Mouse (Mus musculus): Measurements from ENCODE around the gene Podn. TPM values are rescaled to one million over a fixed set of nuclear protein-coding genes. Genes with fewer than 3 reads are reported as not detected.

Gene Podn
- polyA plus RNA-seq, 1 experiment: 29.8 TPM

DNA sequence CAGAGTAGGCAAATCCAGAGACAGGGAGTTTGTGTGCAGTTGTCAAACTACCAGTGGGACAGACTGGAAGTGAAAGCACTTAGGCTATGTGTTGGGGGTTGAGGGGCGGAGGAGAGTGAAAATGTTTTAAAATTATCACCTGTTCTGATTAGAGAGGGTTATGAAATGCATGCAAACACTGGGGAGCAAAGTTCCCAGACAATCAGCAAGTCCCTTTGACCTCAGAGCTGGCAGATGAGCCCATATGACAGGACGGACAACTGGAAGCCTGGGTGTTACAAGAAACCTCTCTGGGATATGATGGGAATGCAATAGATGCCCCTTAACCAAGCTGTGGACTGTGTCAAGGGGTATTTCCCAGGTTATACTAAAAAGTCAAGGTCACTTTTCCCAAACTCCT, 28.2 kb downstream of the Podn start:
- 63% methylated on average over 2 of the region's 2 CpGs for WGBS
- H3K4me1 ChIP-seq (ENCODE audit: control insufficient read depth, insufficient read depth, low read length): peaks cover 32% of the 10 kb centered on the region; the same call in 1 of the 2 replicates
- no peak overlapping the region for H3K4me3 ChIP-seq (ENCODE audit: insufficient read depth, low read depth, low read length)
- TF ChIP-seq POLR2A (IDR thresholded peaks at IDR 0.05; ENCODE audit: low read depth, low read length): no peak
- no peak for TF ChIP-seq CTCF (conservative IDR thresholded peaks at IDR 0.05; ENCODE audit: insufficient read depth, insufficient read length, low read depth, low read length)
- peaks cover 13% of the 10 kb centered on the region for H3K36me3 ChIP-seq (ENCODE audit: control insufficient read depth, insufficient read depth, low read length)
- peak overlapping the region; percentile 71 for H3K27ac ChIP-seq (ENCODE audit: insufficient read depth, low read depth, low read length)
- no peaks in the 10 kb centered on the region for H3K27me3 ChIP-seq (replicated peaks; ENCODE audit: control insufficient read depth, insufficient read depth, low read length)
- peak; percentile 76 for DNase-seq

DNA sequence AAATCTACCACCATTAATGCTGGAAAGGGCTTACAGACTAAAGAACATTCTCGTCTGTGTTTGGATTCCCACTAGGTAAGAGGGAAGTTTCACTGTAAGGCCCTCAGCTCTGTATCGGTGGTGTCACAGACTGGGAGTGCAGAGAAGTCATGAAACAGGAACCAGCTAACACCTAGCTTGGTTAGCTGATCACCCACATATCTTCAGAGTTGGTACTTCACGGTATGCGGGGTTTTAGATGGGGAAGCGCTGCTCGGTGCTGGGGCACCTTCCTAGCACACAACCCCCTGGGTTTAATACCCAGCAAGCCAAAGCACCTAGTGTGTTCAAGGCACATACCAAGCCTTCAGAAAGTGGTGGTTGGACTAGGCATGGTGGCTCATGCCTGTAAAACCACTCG, 29.0 kb downstream of the Podn start:
- WGBS: 59% methylated on average over 7 of the region's 7 CpGs
- TF ChIP-seq POLR2A (IDR thresholded peaks at IDR 0.05; ENCODE audit: low read depth, low read length) (no peak), CTCF (conservative IDR thresholded peaks at IDR 0.05; ENCODE audit: insufficient read depth, insufficient read length, low read depth, low read length) (no peak)
- H3K4me1 ChIP-seq (ENCODE audit: control insufficient read depth, insufficient read depth, low read length): peaks cover 32% of the 10 kb centered on the region; the same call in 1 of the 2 replicates
- DNase-seq: no peak
- peak overlapping the region; percentile 71 for H3K27ac ChIP-seq (ENCODE audit: insufficient read depth, low read depth, low read length)
- peaks cover 14% of the 10 kb centered on the region for H3K36me3 ChIP-seq (ENCODE audit: control insufficient read depth, insufficient read depth, low read length)
- H3K4me3 ChIP-seq (ENCODE audit: insufficient read depth, low read depth, low read length): no peak overlapping the region
- H3K27me3 ChIP-seq (replicated peaks; ENCODE audit: control insufficient read depth, insufficient read depth, low read length): no peaks in the 10 kb centered on the region

DNA sequence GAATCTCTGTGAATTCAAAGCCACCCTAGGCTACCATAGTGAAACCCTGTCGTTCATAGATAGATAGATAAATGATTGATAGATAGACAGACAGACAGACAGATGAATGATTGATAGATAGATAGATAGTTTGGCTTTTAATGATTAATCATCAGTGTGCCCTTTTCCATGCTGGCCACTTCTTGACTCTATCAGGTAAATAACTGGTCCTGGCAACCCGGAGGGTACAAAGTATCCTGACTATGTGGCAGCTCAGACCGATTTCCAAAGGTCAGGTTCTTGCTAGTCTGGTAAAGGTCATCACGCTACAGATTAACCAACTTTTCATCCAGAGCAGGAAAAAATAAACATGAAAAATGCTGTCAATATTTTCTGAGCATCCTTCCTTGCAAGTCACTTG, 29.7 kb downstream of the Podn start:
- Histone ChIP-seq H3K27me3 (replicated peaks; ENCODE audit: control insufficient read depth, insufficient read depth, low read length) (no peaks in the 10 kb centered on the region), H3K27ac (ENCODE audit: insufficient read depth, low read depth, low read length) (peak overlapping the region; percentile 90; the same call in 1 of the 2 replicates), H3K4me1 (ENCODE audit: control insufficient read depth, insufficient read depth, low read length) (peaks cover 32% of the 10 kb centered on the region; the same call in 1 of the 2 replicates), H3K36me3 (ENCODE audit: control insufficient read depth, insufficient read depth, low read length) (peaks cover 18% of the 10 kb centered on the region), H3K4me3 (ENCODE audit: insufficient read depth, low read depth, low read length) (no peak overlapping the region)
- WGBS: 51% methylated on average over 4 of the region's 4 CpGs
- peak; percentile 93 for DNase-seq
- TF ChIP-seq CTCF (conservative IDR thresholded peaks at IDR 0.05; ENCODE audit: insufficient read depth, insufficient read length, low read depth, low read length) (no peak), POLR2A (IDR thresholded peaks at IDR 0.05; ENCODE audit: low read depth, low read length) (no peak)

DNA sequence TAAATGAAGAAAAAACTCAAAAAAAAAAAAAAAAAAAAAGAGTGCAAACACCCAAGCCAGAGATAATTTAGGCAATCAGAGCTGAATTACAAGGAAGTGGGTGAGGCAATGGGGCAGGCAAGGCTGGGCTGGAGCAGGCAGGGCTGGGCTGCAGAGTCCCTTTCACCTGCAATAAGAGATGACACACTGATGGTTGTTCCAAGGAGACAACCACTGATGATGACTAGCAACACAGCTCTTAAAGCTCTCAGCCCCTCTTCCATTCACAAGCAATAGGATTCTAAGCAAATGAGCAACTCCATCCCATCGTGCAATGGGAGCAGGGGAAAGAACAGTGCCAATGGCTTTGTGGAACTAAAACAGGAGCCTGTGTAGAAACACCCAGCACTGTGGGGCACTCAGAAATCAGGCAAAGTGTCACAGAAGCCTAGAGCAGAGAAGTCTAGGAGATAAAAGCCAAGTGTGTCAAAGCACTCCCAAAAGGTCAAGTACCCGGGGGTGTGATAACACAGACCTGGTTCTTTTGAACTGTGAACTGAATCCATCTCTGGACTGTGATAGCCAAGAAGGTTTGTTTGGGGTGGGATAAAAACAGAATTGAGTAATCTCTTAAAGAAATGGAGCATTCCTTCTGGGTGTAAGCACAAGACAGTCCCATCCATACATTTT, 30.9 kb downstream of the Podn start:
- Histone ChIP-seq H3K27me3 (replicated peaks; ENCODE audit: control insufficient read depth, insufficient read depth, low read length) (no peaks in the 10 kb centered on the region), H3K27ac (ENCODE audit: insufficient read depth, low read depth, low read length) (peak overlapping the region; percentile 57), H3K4me1 (ENCODE audit: control insufficient read depth, insufficient read depth, low read length) (peaks cover 32% of the 10 kb centered on the region; the same call in 1 of the 2 replicates), H3K4me3 (ENCODE audit: insufficient read depth, low read depth, low read length) (no peak overlapping the region), H3K36me3 (ENCODE audit: control insufficient read depth, insufficient read depth, low read length) (peaks cover 20% of the 10 kb centered on the region)
- TF ChIP-seq POLR2A (IDR thresholded peaks at IDR 0.05; ENCODE audit: low read depth, low read length): no peak
- no peak for TF ChIP-seq CTCF (conservative IDR thresholded peaks at IDR 0.05; ENCODE audit: insufficient read depth, insufficient read length, low read depth, low read length)
- no peak for DNase-seq
- WGBS: 66% methylated on average over 2 of the region's 2 CpGs

DNA sequence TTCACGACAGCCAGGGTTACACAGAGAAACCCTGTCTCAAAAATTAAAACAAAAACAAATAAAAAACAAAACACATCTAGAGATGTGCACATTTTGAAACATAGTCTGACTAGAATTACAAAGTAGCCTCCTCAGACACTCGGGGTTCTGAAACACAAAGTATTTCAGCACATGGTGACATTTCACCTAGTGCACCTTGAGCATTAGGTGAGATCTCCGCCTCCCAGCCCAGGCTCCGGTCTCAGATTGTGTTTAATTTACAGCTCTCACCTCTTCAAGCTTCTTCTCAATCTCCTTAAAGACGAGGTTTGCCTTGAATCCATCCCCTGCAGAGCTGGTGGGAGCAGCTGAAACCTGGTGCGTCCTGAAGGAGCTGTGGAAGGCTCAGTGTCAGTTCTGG, 32.6 kb downstream of the Podn start:
- TF ChIP-seq POLR2A (IDR thresholded peaks at IDR 0.05; ENCODE audit: low read depth, low read length) (no peak), CTCF (conservative IDR thresholded peaks at IDR 0.05; ENCODE audit: insufficient read depth, insufficient read length, low read depth, low read length) (no peak)
- WGBS: 56% methylated on average over 6 of the region's 6 CpGs
- Histone ChIP-seq H3K27ac (ENCODE audit: insufficient read depth, low read depth, low read length) (peak overlapping the region; percentile 93), H3K27me3 (replicated peaks; ENCODE audit: control insufficient read depth, insufficient read depth, low read length) (no peaks in the 10 kb centered on the region), H3K4me1 (ENCODE audit: control insufficient read depth, insufficient read depth, low read length) (peaks cover 29% of the 10 kb centered on the region; the same call in 1 of the 2 replicates), H3K36me3 (ENCODE audit: control insufficient read depth, insufficient read depth, low read length) (peaks cover 22% of the 10 kb centered on the region), H3K4me3 (ENCODE audit: insufficient read depth, low read depth, low read length) (no peak overlapping the region)
- peak; percentile 62 for DNase-seq

DNA sequence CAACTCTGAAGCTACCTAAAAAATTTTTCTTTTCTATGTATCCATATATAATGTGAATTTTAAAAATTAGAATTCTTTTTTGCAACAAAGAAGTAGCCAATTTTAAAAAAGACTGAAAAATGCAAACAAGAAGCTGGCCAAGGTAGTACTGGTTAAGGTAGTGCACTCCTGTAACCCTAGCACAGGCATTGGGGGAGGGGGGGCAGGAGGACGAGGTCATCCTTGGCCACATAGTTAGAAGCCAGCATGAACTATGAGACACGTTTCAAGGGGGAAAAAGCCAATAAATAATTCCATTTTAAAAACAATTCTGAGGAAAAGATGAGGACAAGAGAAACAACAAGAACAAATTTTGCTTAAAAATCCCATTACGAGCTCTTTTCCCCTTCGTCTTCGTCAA, 33.7 kb downstream of the Podn start:
- no peak overlapping the region for H3K4me3 ChIP-seq (ENCODE audit: insufficient read depth, low read depth, low read length)
- TF ChIP-seq CTCF (conservative IDR thresholded peaks at IDR 0.05; ENCODE audit: insufficient read depth, insufficient read length, low read depth, low read length) (no peak), POLR2A (IDR thresholded peaks at IDR 0.05; ENCODE audit: low read depth, low read length) (no peak)
- DNase-seq: no peak
- H3K27me3 ChIP-seq (replicated peaks; ENCODE audit: control insufficient read depth, insufficient read depth, low read length): no peaks in the 10 kb centered on the region
- H3K36me3 ChIP-seq (ENCODE audit: control insufficient read depth, insufficient read depth, low read length): peaks cover 20% of the 10 kb centered on the region
- peaks cover 22% of the 10 kb centered on the region; the same call in 1 of the 2 replicates for H3K4me1 ChIP-seq (ENCODE audit: control insufficient read depth, insufficient read depth, low read length)
- H3K27ac ChIP-seq (ENCODE audit: insufficient read depth, low read depth, low read length): no peak overlapping the region
- 73% methylated on average over 5 of the region's 5 CpGs for WGBS

DNA sequence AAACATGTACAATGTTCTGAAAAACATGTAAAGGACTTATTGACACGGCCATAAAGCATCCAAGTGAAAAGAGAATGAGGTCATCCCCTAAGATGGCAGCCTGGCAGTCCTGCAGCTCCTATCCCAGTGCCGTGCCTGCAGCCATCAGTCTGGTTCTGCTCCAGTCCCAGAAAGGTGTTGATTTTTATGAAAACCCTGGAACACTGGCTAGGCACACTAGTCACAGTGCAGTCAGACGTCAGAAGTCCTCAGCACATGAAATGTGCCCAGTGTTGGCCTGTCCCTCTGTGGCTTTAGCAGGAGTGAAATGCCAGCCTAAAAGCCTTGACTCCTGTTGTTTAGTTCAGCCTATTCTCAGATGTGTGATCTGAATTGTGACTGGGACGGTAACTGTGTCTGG, 35.5 kb downstream of the Podn start:
- peaks cover 17% of the 10 kb centered on the region for H3K36me3 ChIP-seq (ENCODE audit: control insufficient read depth, insufficient read depth, low read length)
- no peak overlapping the region for H3K27ac ChIP-seq (ENCODE audit: insufficient read depth, low read depth, low read length)
- no peak for TF ChIP-seq CTCF (conservative IDR thresholded peaks at IDR 0.05; ENCODE audit: insufficient read depth, insufficient read length, low read depth, low read length)
- TF ChIP-seq POLR2A (IDR thresholded peaks at IDR 0.05; ENCODE audit: low read depth, low read length): no peak
- WGBS: 72% methylated on average over 4 of the region's 4 CpGs
- DNase-seq: no peak
- peaks cover 13% of the 10 kb centered on the region; the same call in 1 of the 2 replicates for H3K4me1 ChIP-seq (ENCODE audit: control insufficient read depth, insufficient read depth, low read length)
- H3K4me3 ChIP-seq (ENCODE audit: insufficient read depth, low read depth, low read length): no peak overlapping the region
- no peaks in the 10 kb centered on the region for H3K27me3 ChIP-seq (replicated peaks; ENCODE audit: control insufficient read depth, insufficient read depth, low read length)
